Comparison of ENCODE assay signal across 23 mouse cellular contexts in genomic region chrX:96416970-96417369, GRCm38 (mm10). TPM values are rescaled to one million over a fixed set of nuclear protein-coding genes. Genes with fewer than 3 reads are reported as not detected.
DNase-seq lines count a peak whose midpoint lies in the region; TF ChIP-seq lines count a peak whose summit lies in the region.
"Had no signal": no experiment of that assay in that cellular context is flagged by ENCODE, and none has a peak within 500 bp of the region (broad histone marks: within the 10 kb centered on the region; RNA-seq: fewer than 3 reads in every experiment).

No protein-coding gene starts in this region.

- peak overlapping the region; percentile 34; the same call in 1 of the 2 replicates for H3K27ac ChIP-seq in MEL (ENCODE audit: control insufficient read depth, low read depth, low read length)

- no peak for TF ChIP-seq CTCF in MEL (IDR thresholded peaks at IDR 0.05 in 2 of 3, conservative IDR thresholded peaks at IDR 0.05 in 1 of 3; ENCODE audit: control insufficient read depth in 1 of 3, insufficient read depth in 1 of 3, low read depth in 2 of 3, low read length in 3 of 3, poor library complexity in 1 of 3, severe bottlenecking in 1 of 3)

- H3K36me3 ChIP-seq in MEL (ENCODE audit: control insufficient read depth in 1 of 2, insufficient read depth in 2 of 2, low read length in 2 of 2), result peaks cover 0 to 15% of the 10 kb centered on the region in 2 experiments; a peak in 2 of 4 replicates
- H3K36me3 ChIP-seq: G1E had no signal

- peak; percentile 39 to 62; a peak in 3 of 4 replicates for TF ChIP-seq EP300 in MEL (IDR thresholded peaks at IDR 0.05; ENCODE audit: low read depth in 1 of 2, low read length in 2 of 2)

- H3K4me3 ChIP-seq in MEL (ENCODE audit: control insufficient read depth in 1 of 2, insufficient read depth in 1 of 2, low read depth in 2 of 2, low read length in 2 of 2), result no peak overlapping the region

- no peak for TF ChIP-seq RAD21 in MEL (IDR thresholded peaks at IDR 0.05; ENCODE audit: low read depth, low read length)

- H3K4me1 ChIP-seq in MEL (ENCODE audit: control insufficient read depth in 1 of 2, insufficient read depth in 2 of 2, low read length in 2 of 2), result peaks cover 5 to 9% of the 10 kb centered on the region in 2 experiments

- no peaks in the 10 kb centered on the region for H3K27me3 ChIP-seq in MEL (ENCODE audit: control insufficient read depth in 1 of 2, insufficient read depth in 2 of 2, low read length in 2 of 2)
- H3K27me3 ChIP-seq: CH12.LX had no signal

- H3K9me3 ChIP-seq in MEL (replicated peaks; ENCODE audit: insufficient read depth, low read length), result no peaks in the 10 kb centered on the region
- H3K9me3 ChIP-seq: G1E had no signal

- no peak overlapping the region for H3K9ac ChIP-seq in MEL (ENCODE audit: control insufficient read depth, low read depth, low read length, poor library complexity, severe bottlenecking)

- DNase-seq in MEL (ENCODE audit: low read depth, low spot score), result peak; percentile 44
- peak; percentile 65 for DNase-seq in MEL-GATA-1-ER (ENCODE audit: extremely low read depth, low read depth)
- DNase-seq in heart, adult 9 months (ENCODE audit: low spot score in 2 of 2), result no peak
- DNase-seq in cerebellum, adult 8-10 months, result no peak
- DNase-seq: adrenal gland, adult 2 months; adrenal gland, adult 8-10 months; adrenal gland, postnatal 10 days; adrenal gland, postnatal 14 days; adrenal gland, postnatal 25 days; adrenal gland, postnatal 36 days; B cell, adult 2 months; cerebellum, adult 11 months; cerebellum, adult 11-12 months; cerebellum, adult 18-20 months; cerebellum, adult 2 months; cerebellum, adult 9-10 months had no signal

- H3K79me2 ChIP-seq in MEL (ENCODE audit: control insufficient read depth, insufficient read depth, low read length, poor library complexity), result no peaks in the 10 kb centered on the region

- TF ChIP-seq POLR2A in MEL (IDR thresholded peaks at IDR 0.05; ENCODE audit: control insufficient read depth in 1 of 2, insufficient read depth in 1 of 2, low read depth in 1 of 2, low read length in 2 of 2, poor library complexity in 1 of 2), result no peak

TF ChIP-seq in MEL, 35 proteins besides CTCF, POLR2A, EP300 and RAD21:
- TF ChIP-seq GATA1 (IDR thresholded peaks at IDR 0.05; ENCODE audit: low read depth, low read length) (peak; percentile 9; the same call in 1 of the 2 replicates), MYC (IDR thresholded peaks at IDR 0.05; ENCODE audit: low read depth, low read length) (no peak), TCF12 (IDR thresholded peaks at IDR 0.05; ENCODE audit: low read depth, low read length) (peak; percentile 57; the same call in 1 of the 2 replicates)

RNA-seq across cellular contexts. Expression of gene Heph, which starts 38.2 kb away (rescaled TPM):
- total RNA-seq in MEL (2012; rRNA removed), result not detected in 2 replicates
- polyA plus RNA-seq in MEL (2012; ENCODE audit: insufficient read depth in 1 of 2, insufficient read length in 2 of 2, low read depth in 1 of 2, low replicate concordance in 2 of 2, missing spikeins in 1 of 2), result not detected
- total RNA-seq: CH12.LX, G1E had no signal
- polyA plus RNA-seq: activated CD4-positive, CD25-positive, alpha-beta regulatory T cell, adult 4 months; C2C12; CD4-positive, CD25-positive, alpha-beta regulatory T cell, adult 4 months; G1E had no signal

RNA-seq across cellular contexts. Expression of gene Hsf3, which starts 39.1 kb away (rescaled TPM):
- total RNA-seq in MEL (2012; rRNA removed), result not detected in 2 replicates
- polyA plus RNA-seq in MEL (2012; ENCODE audit: insufficient read depth in 1 of 2, insufficient read length in 2 of 2, low read depth in 1 of 2, low replicate concordance in 2 of 2, missing spikeins in 1 of 2), result not detected
- total RNA-seq: adrenal gland, adult 2 months; adrenal gland, postnatal 25 days; adrenal gland, postnatal 36 days; CH12.LX had no signal
- polyA plus RNA-seq: activated CD4-positive, CD25-positive, alpha-beta regulatory T cell, adult 4 months; adrenal gland, adult 2 months; brain, embryonic 14.5 days; C2C12; CD4-positive, CD25-positive, alpha-beta regulatory T cell, adult 4 months; cerebellum, adult 2 months; G1E; Patski had no signal

Comparison
In these comparisons a context has a peak if more than half of its experiments do, and no peak if none do; other contexts are left out.
1. DNase-seq: peak in MEL (single experiment) and MEL-GATA-1-ER (single experiment); none in heart, adult 9 months (0 of 2) and cerebellum, adult 8-10 months (single experiment).